Mouse (Mus musculus) layer of hippocampus, adult 2 months (tissue): Measurements from ENCODE around the gene Gpr179. TPM values are rescaled to one million over a fixed set of nuclear protein-coding genes. Genes with fewer than 3 reads are reported as not detected.

Experiments
- DNase-seq, 2 experiments: peaks; one replicate each; pipeline ENCODE4 v3.0.0; 2022; ENCODE audit warnings: low spot score in 2 of 2
- H3K27ac ChIP-seq: fragments of 200-600 bp; 2 replicates; pipeline ENCODE4 v1.8.1; 2022
- H3K4me3 ChIP-seq: fragments of 200-600 bp; 2 replicates; pipeline ENCODE4 v1.8.1; 2022; ENCODE audit warnings: mild to moderate bottlenecking
- CTCF ChIP-seq: fragments of 200-600 bp; conservative IDR thresholded peaks from 2 replicates; pipeline ENCODE4 v1.8.1; 2022; ENCODE audit warnings: antibody characterized with exemption, mild to moderate bottlenecking, moderate library complexity
- long read RNA-seq, 2 experiments: library from polyadenylated mRNA; stranded (forward); transcript quantifications; one replicate each; pipeline ENCODE4 v2.0.0; 2021; ENCODE audit warnings: borderline mapping rate in 2 of 2
- total RNA-seq, 2 experiments: library from RNA; stranded (reverse); gene quantifications; 2 replicates each; pipeline ENCODE4 v1.2.3; 2021

Gene Gpr179
- total RNA-seq, result under 1 TPM; 0.20 to 0.33 TPM
- long read RNA-seq, experiment 1, result 0 reads
- long read RNA-seq, experiment 2, result 0 reads

GRCm38 (mm10) chr11:97352027-97352684 is at the start of gene Gpr179:
Gpr179 (minus strand) TSS chr11:97352077.
- DNase-seq, result no peak
- Histone ChIP-seq H3K4me3 (no peak within 1 kb of the TSS), H3K27ac (no peak within 1 kb of the TSS)
- TF ChIP-seq CTCF, result no peak

GRCm38 (mm10) chr11:97401082-97401481 is 49.2 kb upstream of the Gpr179 start:
- DNase-seq, result peak; percentile 64 to 77
- Histone ChIP-seq H3K4me3 (no peak overlapping the region), H3K27ac (peak overlapping the region; percentile 71)
- TF ChIP-seq CTCF, result no peak

GRCm38 (mm10) chr11:97399958-97400710 is 48.3 kb upstream of the Gpr179 start:
- Histone ChIP-seq H3K27ac (peak overlapping the region; percentile 71), H3K4me3 (peak overlapping the region; percentile 36; the same call in 1 of the 2 replicates)
- peak; percentile 81 to 87 for DNase-seq
- peak; percentile 98 for TF ChIP-seq CTCF

GRCm38 (mm10) chr11:97398506-97398905 is 46.6 kb upstream of the Gpr179 start:
- DNase-seq, result no peak
- H3K4me3 ChIP-seq, result no peak overlapping the region
- no peak for TF ChIP-seq CTCF
- no peak overlapping the region for H3K27ac ChIP-seq

- TF ChIP-seq CTCF, result no peak
- DNase-seq, result peak; percentile 60 to 66
- no peak overlapping the region for H3K4me3 ChIP-seq
- peak overlapping the region; percentile 60; the same call in 1 of the 2 replicates for H3K27ac ChIP-seq
Observed at GRCm38 (mm10) chr11:97394146-97394545, 42.3 kb upstream of the Gpr179 start.

GRCm38 (mm10) chr11:97393658-97394057 is 41.8 kb upstream of the Gpr179 start:
- no peak for DNase-seq
- peak overlapping the region; percentile 60; the same call in 1 of the 2 replicates for H3K27ac ChIP-seq
- no peak for TF ChIP-seq CTCF

GRCm38 (mm10) chr11:97389127-97389526 is 37.2 kb upstream of the Gpr179 start:
- Histone ChIP-seq H3K27ac (no peak overlapping the region), H3K4me3 (no peak overlapping the region)
- no peak for TF ChIP-seq CTCF
- DNase-seq, result no peak

More at GRCm38 (mm10) chr11:97393658-97394057, 41.8 kb upstream of the Gpr179 start:
- no peak overlapping the region for H3K4me3 ChIP-seq

- no peak for DNase-seq
- no peak for TF ChIP-seq CTCF
- Histone ChIP-seq H3K4me3 (no peak overlapping the region), H3K27ac (no peak overlapping the region)
Observed at GRCm38 (mm10) chr11:97387811-97388210, 35.9 kb upstream of the Gpr179 start.

- no peak for DNase-seq
- no peak for TF ChIP-seq CTCF
- H3K27ac ChIP-seq, result no peak overlapping the region
- H3K4me3 ChIP-seq, result no peak overlapping the region
Observed at GRCm38 (mm10) chr11:97383764-97384163, 31.9 kb upstream of the Gpr179 start.

- no peak for DNase-seq
- TF ChIP-seq CTCF, result no peak
- Histone ChIP-seq H3K4me3 (no peak overlapping the region), H3K27ac (no peak overlapping the region)
Observed at GRCm38 (mm10) chr11:97383017-97383416, 31.1 kb upstream of the Gpr179 start.

GRCm38 (mm10) chr11:97380036-97380435 is 28.2 kb upstream of the Gpr179 start:
- no peak for TF ChIP-seq CTCF
- Histone ChIP-seq H3K27ac (peak overlapping the region; percentile 54; the same call in 1 of the 2 replicates), H3K4me3 (no peak overlapping the region)
- no peak for DNase-seq

GRCm38 (mm10) chr11:97373402-97373801 is 21.5 kb upstream of the Gpr179 start:
- Histone ChIP-seq H3K4me3 (no peak overlapping the region), H3K27ac (no peak overlapping the region)
- no peak for DNase-seq
- no peak for TF ChIP-seq CTCF

GRCm38 (mm10) chr11:97372159-97372864 is 20.4 kb upstream of the Gpr179 start:
- no peak overlapping the region for H3K27ac ChIP-seq
- no peak for DNase-seq
- no peak for TF ChIP-seq CTCF
- no peak overlapping the region for H3K4me3 ChIP-seq
